Mouse (Mus musculus): ENCODE results near the gene Aurkaip1. TPM values are rescaled to one million over a fixed set of nuclear protein-coding genes. Genes with fewer than 3 reads are reported as not detected.
A peak's percentile ranks its signal among the peaks of the same experiment; 100 is the strongest.

Aurkaip1 gene
- polyA plus RNA-seq, 1 experiment from 2014 or later: 127 TPM

DNA sequence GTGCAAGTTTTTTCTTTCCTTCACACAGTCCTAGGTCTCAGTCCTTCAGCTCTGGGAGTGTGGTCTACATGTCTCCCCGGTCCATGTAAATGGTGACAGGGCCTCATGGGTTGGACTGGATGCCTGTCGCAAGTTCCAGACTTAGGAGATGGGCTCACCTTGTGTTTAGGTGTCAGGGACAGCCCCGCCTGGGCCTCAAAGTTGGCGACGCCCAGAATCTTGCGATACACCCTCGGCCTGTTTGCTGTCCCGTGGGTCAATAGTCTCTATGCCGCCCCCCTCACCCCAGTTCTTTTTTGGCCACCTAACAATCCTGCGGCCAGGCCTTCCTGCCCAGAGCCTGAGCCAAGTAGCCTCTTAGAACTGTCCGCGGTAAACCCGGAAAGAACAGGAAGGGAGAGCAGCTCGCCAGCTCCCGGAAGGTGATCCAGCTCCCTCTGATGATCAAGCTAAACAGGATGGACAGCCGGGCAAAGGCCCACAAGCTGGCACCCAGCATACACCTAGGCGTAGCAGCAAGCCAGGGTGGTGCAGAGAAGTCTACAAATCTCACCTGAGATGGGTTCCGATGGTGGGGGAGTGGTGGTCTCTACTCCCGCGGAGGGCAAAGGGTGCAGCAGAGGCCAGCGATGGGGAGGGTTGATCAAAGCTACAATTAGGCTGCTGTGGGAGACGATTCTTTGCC, 37.7 kb downstream of the Aurkaip1 start:
- no peak for DNase-seq (ENCODE audit: low read depth, low spot score)
- ChIA-PET POLR2A (interaction anchor here (1.3 kb wide), 1 partner anchor 37 kb away, joined by 4 read pairs; the partner anchor contains the start of gene Aurkaip1), CTCF (interaction anchor here (1.0 kb wide), 1 partner anchor 37 kb away, joined by 3 read pairs; no protein-coding TSS in a partner anchor)
- TF ChIP-seq CTCF (IDR thresholded peaks at IDR 0.05): no peak
- peak; percentile 55 for ATAC-seq
- no peaks in the 10 kb centered on the region for H3K27me3 ChIP-seq
- in situ Hi-C loops (cut with MboI; ENCODE audit: low pct_unique_long_range_greater_than_20kb): loop anchor here (5.0 kb wide), 1 partner anchor 36 kb away; the partner anchor contains the start of gene Aurkaip1

GRCm38 (mm10) chr4:155869317-155870033, 38.4 kb downstream of the Aurkaip1 start, which contains the start of the genes Cptp and Ints11:
Cptp (minus strand) TSS chr4:155869440.
Ints11 (plus strand) TSS chr4:155869546.
- ATAC-seq: peak; percentile 86
- TF ChIP-seq CTCF (IDR thresholded peaks at IDR 0.05): no peak
- no peaks in the 10 kb centered on the region for H3K27me3 ChIP-seq
- peak; percentile 34 for DNase-seq (ENCODE audit: low read depth, low spot score)
- in situ Hi-C loops (cut with MboI; ENCODE audit: low pct_unique_long_range_greater_than_20kb): loop anchor here (5.0 kb wide), 1 partner anchor 37 kb away; the partner anchor contains the start of gene Aurkaip1
- POLR2A ChIA-PET: interaction anchor here (1.3 kb wide), 1 partner anchor 38 kb away, joined by 4 read pairs; the partner anchor contains the start of gene Aurkaip1
- CTCF ChIA-PET: interaction anchor here (1.0 kb wide), 1 partner anchor 38 kb away, joined by 3 read pairs; no protein-coding TSS in a partner anchor

DNA sequence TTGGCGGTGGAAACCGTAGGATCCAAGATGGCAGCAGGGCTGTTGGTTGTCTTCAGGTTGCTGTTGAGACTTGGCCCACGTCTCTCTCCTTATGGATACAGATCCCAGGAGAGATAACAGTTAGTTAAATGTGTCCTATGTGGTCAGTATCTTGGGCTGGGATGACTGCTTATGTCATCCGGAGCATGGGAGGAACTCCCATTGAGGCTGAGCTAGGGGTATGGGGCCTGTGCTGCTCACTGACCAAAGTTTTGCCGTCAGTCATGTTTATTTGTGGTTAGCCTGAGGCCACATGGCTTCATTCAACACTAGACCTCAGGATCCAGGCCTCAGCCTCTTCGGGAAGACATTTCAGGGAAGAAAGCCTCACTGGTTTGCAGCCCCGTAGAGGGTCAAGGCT, 40.3 kb downstream of the Aurkaip1 start:
- TF ChIP-seq CTCF (IDR thresholded peaks at IDR 0.05): no peak

More for the DNA sequence above, 40.3 kb downstream of the Aurkaip1 start:
- POLR2A ChIA-PET: no interaction called here
- DNase-seq (ENCODE audit: low read depth, low spot score) (no peak), ATAC-seq (no peak)
- CTCF ChIA-PET: no interaction called here
- in situ Hi-C loops (cut with MboI; ENCODE audit: low pct_unique_long_range_greater_than_20kb): no loop called here
- H3K27me3 ChIP-seq: no peaks in the 10 kb centered on the region

Other genes with a start within 250 kb of the Aurkaip1 start
- 4.0 TPM for gene Slc35e2, start 229.9 kb upstream of the Aurkaip1 start, polyA plus RNA-seq (2021)
- 57.8 TPM for gene Cdk11b, start 206.4 kb upstream of the Aurkaip1 start, polyA plus RNA-seq (2021)
- gene Gm10563, start 185.9 kb upstream of the Aurkaip1 start, polyA plus RNA-seq (2021): not detected
- gene Mmp23, start 177.9 kb upstream of the Aurkaip1 start, polyA plus RNA-seq (2021): 4.1 TPM
- 39.5 TPM for gene Mib2, start 162.1 kb upstream of the Aurkaip1 start, polyA plus RNA-seq (2021)
- 7.3 TPM for gene Fndc10, start 136.9 kb upstream of the Aurkaip1 start, polyA plus RNA-seq (2021)
- gene Ssu72, start 126.5 kb upstream of the Aurkaip1 start, polyA plus RNA-seq (2021): 81.8 TPM
- gene Tmem240, start 96.5 kb upstream of the Aurkaip1 start, polyA plus RNA-seq (2021): 1.4 TPM
- 53.3 TPM for gene Atad3a, start 70.2 kb upstream of the Aurkaip1 start, polyA plus RNA-seq (2021)
- 0.47 TPM for gene Vwa1, start 56.6 kb upstream of the Aurkaip1 start, polyA plus RNA-seq (2021)
- 0.05 TPM for gene Tmem88b, start 45.4 kb upstream of the Aurkaip1 start, polyA plus RNA-seq (2021)
- not detected for gene Ankrd65, start 40.8 kb upstream of the Aurkaip1 start, polyA plus RNA-seq (2021)
- 124 TPM for gene Mrpl20, start 28.4 kb upstream of the Aurkaip1 start, polyA plus RNA-seq (2021)
- gene Ccnl2, start 18.8 kb upstream of the Aurkaip1 start, polyA plus RNA-seq (2021): 55.5 TPM
- 15.4 TPM for gene Mxra8, start 8.4 kb downstream of the Aurkaip1 start, polyA plus RNA-seq (2021)
- 83.6 TPM for gene Dvl1, start 16.1 kb downstream of the Aurkaip1 start, polyA plus RNA-seq (2021)
- 1.2 TPM for gene Tas1r3, start 32.1 kb downstream of the Aurkaip1 start, polyA plus RNA-seq (2021)
- gene Cptp, start 38.2 kb downstream of the Aurkaip1 start, polyA plus RNA-seq (2021): 15.4 TPM
- gene Ints11, start 38.3 kb downstream of the Aurkaip1 start, polyA plus RNA-seq (2021): 37.6 TPM
- gene Pusl1, start 60.5 kb downstream of the Aurkaip1 start, polyA plus RNA-seq (2021): 22.4 TPM
- gene Acap3, start 60.5 kb downstream of the Aurkaip1 start, polyA plus RNA-seq (2021): 16.7 TPM
- 60.1 TPM for gene Ube2j2, start 112.6 kb downstream of the Aurkaip1 start, polyA plus RNA-seq (2021)
- 0.59 TPM for gene C1qtnf12, start 131.0 kb downstream of the Aurkaip1 start, polyA plus RNA-seq (2021)
- 6.2 TPM for gene B3galt6, start 161.4 kb downstream of the Aurkaip1 start, polyA plus RNA-seq (2021)
- 167 TPM for gene Sdf4, start 161.6 kb downstream of the Aurkaip1 start, polyA plus RNA-seq (2021)
- 0.36 TPM for gene Tnfrsf4, start 182.6 kb downstream of the Aurkaip1 start, polyA plus RNA-seq (2021)
- 1.0 TPM for gene Tnfrsf18, start 194.9 kb downstream of the Aurkaip1 start, polyA plus RNA-seq (2021)
- gene Ttll10, start 228.1 kb downstream of the Aurkaip1 start, polyA plus RNA-seq (2021): 3.7 TPM